Mouse (Mus musculus): Measurements from ENCODE around the gene Oas1d.

Oas1d gene

DNA sequence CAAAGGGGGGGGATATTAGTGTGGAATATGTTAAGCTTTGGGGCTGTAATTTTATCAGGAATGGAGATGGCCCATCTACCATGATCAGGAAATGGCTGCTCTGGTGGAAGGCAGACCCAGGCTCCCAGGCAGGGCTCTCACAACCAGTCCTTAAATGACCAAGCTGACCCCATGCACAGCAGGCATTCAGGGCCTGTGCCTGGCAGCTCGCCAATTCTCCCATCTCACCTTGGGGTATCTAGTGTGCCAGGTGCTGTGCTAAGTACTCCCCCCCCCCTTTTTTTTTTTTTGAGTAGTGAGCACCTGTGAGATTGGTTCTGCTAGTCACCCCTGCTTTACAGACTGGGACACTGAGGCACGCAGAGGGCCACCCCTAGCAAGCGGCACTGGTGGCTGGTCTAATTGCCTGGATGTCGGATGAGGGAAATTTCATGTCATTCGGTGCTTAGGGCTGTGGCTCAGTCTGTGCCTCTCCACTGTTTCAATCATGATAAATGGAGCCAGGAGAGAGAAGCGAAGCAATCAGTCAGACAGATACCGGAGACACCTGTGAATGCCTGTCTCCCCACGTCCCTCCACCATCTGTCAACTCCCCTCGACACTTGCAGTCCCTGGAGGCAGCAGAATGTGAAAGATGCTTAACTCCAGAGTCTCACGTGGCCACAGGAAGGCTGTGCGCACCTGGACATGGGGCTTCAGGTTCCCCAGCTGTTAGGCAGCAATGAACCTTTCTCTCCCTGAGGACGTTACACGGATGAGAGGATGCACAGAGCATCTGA, 53.2 kb downstream of the Oas1d start:
- DNase-seq (ENCODE audit: low read depth in 2 of 2, low spot score in 2 of 2), result no peak

- no peak for DNase-seq (ENCODE audit: low read depth in 2 of 2, low spot score in 2 of 2)
Observed at GRCm38 (mm10) chr5:120968134-120968532, 53.8 kb downstream of the Oas1d start.

DNA sequence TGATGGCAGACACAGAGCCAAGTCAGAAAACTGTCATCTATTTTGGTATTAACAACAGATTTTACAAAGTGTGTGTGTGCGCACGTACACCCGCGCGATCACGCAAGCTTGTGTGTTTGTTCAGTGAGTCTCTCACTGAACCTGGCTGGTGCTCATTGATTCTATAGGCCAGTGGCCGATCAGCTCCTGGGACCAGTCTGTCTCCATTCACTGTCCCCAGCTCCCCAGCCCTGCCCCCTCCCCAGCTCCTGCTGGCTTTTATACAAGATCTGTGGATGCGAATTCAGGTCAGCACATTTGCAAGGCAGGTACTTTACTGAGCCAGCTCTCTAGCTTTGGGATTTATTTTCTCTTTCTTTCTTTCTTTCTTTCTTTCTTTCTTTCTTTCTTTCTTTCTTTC, 54.5 kb downstream of the Oas1d start:
- DNase-seq (ENCODE audit: low read depth in 2 of 2, low spot score in 2 of 2), result no peak

DNA sequence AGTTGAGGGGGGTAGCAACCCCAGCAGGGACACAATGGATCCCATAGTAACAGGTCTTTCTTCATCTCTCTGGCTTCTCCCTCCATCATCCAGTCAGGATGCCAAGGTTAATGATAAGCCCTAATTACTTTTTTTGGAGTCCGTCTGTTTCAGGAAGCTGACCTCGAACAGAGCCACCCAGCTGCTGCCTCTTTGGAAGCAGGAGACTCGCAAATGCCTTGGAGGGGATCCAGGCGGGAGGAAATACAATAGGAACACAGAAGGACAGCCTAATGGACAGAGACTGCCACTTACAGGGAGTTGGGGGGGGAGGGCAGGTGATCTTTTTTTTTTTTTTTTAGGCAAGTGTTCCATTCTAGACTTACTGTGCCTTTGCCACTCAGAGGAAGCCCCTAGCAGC, 55.4 kb downstream of the Oas1d start:
- no peak for DNase-seq (ENCODE audit: low read depth in 2 of 2, low spot score in 2 of 2)
